Mouse (Mus musculus) MN1 (cell line): Measurements from ENCODE around the gene Gm42420.
A peak's percentile ranks its signal among the peaks of the same experiment; 100 is the strongest.

Experiments used
- DNase-seq: peaks from one replicate; pipeline ENCODE4 v3.0.0-alpha.2; 2016; ENCODE audit warnings: low spot score

Gene Gm42420

DNA sequence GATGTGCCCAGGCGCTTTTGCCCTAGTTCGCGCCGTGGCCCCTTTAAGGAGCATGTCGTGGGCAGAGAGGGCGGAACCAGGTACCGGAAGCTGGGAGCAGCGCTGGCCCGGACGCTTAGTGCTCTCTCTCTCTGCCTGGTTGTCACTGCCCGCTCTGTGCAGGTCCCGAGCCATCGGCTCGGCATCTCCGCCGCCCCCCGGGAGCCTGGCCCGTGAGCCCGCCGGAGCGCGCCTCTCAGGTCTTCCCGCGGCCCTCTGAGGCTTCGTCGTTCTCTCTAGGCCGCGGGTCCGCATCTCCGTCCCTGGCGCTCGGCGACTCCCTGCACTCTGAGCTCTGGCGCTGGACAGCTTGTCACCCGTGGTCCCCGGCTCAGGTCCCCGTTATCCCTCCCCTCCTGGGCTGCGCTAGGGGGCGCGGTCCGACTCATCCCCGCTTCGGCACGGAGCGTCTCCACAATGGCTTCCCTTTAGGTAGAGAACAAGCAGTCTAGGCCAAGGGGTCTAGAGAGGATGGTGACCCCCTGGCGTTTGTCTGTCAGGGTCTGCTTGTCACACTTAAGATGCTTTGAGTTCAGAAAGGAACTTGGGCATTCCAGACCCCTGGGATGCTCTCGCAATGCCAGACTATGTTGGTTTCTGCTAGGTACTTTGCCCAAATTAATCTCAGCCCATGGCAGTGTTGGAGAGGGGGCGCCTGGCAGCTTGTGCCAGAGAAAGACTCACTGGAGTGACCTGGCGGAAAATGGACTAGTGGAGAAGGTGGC, 11.6 kb upstream of the Gm42420 start, which contains the start of gene Adck2:
Adck2 (plus strand) TSS at position 83 of the 764 bp plus-strand sequence.
- DNase-seq, result peak; percentile 78

DNA sequence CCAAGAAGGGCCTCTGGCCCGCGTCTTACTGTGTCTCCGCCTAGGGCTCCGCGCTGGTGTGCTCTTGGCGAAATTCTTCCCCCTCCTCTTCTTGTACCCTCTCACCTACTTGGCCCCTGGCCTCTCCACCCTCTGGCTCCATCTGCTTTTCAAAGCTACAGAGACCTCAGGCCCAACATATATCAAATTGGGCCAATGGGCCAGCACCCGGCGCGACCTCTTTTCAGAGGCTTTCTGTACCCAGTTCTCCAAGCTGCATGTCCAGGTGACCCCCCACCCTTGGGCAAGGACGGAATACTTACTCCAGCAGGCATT, 11.0 kb upstream of the Gm42420 start:
- DNase-seq, result peak; percentile 47

DNA sequence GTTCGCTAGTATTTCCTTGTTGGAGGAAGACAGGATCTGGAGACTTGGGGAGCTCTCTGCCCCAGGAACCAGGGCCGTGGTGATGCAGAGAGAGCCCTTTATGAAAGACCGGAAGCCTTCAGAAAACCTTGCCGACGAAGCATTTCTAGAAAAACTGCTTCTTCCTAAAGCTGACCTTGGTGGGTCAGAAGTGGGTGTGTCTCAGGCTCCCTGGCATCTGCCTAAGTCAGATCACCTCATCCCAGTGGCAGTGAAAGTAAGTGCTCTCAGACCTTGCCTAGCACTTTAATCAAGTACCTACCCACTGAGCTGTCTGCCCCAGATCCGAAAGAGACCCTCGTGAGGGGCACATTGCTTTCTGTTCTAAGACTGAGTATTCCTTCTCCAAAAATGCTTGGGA, 10.6 kb upstream of the Gm42420 start:
- DNase-seq, result no peak

DNA sequence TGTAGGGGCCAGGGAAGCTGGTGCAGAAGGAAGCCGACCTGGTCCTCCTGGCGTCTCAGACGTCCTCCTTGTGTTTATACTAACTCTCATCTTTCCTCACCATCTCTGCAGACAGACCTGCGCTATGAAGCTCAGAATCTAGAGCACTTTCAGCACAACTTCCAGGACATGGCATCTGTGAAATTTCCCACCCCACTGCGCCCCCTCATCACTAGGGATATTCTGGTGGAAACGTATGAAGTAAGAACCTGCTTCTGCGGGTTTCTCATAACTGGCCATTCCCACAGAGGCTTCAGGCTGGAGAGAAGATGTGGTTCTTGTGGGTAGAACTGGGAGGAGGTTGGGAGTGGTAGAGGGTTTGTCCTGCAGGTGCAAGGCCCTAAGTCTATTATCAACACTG, 6.0 kb upstream of the Gm42420 start:
- DNase-seq, result no peak

DNA sequence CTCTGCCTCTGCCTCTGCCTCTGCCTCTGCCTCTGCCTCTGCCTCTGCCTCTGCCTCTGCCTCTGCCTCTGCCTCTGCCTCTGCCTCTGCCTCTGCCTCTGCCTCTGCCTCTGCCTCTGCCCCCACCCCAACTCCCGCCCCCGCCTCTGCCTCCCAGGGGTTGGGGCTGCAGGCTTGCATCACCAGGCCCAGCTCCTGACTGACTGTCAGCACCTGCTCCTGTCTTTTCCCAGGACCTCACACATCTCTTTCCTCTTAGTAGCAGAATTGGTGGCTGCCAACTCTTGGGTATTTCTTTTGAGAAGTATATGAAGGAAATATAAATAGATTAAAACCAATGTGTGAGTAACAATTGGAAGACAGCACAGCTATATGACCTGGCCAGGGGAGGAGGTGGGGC, 5.0 kb upstream of the Gm42420 start:
- no peak for DNase-seq

DNA sequence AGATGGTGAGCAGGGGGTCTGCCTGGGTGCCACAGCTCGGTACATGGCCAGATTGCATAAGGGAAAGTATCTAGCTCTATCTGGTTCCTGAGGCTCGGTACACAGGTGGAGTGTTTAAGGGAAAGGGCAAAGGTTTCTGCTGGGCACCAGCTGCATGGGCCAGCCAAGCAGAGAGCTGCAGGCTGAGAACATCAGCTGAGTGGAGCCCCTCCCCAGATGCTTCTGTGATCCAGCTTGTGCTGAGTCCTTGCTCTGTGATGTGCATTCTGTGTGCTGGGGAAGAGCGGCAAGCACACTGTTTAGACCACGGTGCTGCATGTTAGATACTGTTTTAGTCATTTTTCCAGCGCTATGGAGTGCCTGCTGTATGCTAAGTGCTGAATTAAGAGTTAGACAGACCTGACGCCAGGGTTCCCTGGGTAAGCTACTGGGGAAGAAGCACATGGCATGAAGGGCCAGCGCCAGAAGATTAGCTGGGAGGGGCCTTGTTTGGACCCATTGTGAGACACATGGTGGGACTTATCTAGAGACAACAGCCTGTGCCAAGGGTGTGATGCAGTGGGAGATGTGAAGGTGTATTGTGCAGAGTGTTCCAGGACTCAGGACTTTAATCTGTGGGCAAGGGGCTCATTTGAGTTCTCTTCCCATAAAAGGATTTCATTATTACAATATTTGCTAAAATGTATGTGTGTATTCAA, 4.3 kb upstream of the Gm42420 start:
- DNase-seq, result no peak

DNA sequence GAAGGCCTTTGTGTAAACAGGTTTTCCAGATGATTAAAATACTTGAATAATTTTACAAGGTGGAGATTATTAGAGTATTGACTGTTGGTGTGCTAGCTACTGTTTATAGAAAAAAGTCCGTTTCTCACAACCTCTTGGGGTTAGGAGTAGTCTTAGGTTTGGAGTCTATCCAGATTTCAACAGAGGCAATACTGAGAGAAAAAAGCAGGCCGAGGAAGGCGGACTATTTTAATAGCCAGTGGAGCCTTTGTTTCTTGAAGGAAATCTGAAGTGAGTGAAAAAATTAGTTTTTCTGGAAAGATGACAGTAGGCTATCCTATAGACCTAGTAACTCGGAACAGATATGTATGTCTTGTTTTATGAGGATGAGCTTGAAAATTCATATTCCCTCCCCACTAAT, 5.9 kb downstream of the Gm42420 start:
- no peak for DNase-seq

DNA sequence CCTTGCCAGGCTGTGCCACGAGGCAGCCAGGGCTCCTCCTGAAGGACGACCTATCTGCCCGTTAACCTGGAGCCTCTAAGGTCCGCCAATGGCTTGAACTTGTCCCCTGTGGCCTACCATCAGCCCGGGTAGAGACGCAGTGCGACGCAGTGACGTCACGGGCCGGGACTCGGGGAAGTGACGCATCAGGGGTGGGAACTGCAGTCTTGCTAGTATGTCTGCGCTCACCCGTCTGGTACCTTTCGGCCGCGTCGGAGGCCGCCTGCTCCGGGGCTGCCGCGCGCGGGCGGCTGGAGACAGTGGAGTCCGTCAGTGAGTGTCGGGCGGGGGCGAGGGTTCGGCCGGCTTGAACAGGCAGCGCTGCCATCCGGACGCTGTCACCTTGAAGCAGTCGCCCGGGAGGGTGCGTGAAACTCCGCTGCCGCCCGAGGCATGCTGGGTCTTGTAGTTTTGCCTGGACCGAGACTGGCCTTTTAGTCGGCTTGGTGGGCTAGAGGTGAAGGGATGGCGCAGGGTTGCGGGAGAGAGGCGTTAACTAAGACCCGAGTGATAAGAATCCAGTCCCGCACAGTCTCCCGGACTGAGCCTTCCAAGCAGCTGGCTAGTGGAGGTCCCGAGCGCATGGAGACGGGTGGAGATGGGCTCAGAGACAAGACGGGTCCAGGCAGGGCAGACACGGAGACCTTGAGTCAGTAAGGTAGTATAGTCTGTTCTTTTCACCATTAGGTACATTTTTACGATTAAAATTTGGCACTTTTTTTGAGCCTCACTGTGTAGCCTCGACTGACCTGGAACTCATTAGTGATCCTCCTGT, 7.1 kb downstream of the Gm42420 start, which contains the start of gene Ndufb2:
Ndufb2 (plus strand) TSS at position 174 of the 814 bp plus-strand sequence.
- peak; percentile 87 for DNase-seq

DNA sequence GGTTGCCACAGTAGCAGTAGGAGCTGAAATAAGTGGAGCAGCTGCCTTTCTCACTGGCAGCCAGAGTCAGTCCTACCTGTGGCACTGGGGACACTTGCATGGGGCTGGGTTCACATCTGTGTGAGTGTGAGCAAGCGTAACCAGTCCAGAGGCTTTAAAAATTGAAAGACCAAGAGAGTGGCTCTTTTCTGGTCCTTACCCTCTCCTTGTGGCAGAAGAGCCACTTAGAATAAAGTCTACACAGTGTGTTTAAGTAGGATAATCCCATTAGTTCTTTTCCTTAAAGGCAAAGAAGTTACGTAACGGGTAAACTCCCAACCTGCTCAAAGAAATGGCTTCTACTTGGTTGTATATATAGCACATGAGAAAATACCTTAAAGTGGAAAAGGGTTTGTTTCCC, 15.3 kb downstream of the Gm42420 start:
- no peak for DNase-seq

DNA sequence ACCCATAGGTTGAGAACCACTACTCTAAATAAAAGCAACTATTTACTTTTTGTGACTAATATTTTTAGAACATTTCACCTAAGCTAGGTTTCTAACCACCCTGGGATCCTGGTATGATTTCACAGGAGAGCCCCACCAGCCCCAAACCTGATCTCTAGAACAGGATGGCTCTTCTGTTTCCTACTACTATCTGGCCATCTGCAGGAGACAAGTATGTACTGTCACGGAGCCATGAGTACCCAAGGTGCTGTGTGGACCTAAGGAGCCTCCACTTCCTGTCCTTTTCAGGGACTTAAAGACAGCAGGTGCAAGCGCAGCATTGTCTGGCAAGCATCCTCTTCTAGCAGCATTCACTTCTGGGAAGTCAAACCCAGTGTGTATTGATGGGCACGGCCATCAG, 16.3 kb downstream of the Gm42420 start:
- no peak for DNase-seq

DNA sequence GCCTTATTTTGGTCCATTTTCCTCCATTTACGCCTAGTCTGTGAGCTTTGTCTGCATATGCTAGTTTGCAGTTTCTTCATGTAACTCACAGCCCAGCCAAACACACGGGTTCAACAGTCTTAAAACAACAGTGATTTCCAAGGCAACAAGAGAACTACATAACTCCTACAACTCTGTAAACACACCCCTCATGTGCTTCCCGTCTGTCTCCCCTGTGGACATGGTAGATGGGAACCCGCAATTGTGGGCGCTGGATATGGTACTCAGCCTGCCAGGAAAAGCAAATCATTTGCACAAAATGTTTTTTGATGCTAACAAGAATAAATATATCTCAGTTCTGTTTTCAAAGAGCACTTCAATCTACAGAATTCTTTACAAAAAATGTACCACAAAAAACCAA, 19.0 kb downstream of the Gm42420 start:
- no peak for DNase-seq

DNA sequence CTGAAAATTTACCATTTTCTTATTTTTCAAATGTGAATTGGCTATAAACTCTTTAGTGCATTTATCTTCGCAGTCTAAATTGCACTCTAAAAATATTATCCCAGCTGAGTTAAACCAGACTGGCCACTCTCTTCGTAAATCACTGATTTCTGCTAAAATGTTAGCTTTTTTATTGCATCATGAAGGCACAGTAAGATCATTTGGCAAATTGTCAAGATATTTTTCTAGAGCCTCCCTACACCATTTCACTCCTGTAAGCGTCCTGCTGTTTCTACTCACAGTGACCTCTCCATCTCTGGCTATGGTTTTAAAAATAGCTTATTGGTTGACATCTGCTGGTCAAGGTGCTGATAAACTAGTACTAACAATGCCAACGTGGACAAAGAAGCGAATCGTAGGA, 20.5 kb downstream of the Gm42420 start:
- DNase-seq, result no peak

DNA sequence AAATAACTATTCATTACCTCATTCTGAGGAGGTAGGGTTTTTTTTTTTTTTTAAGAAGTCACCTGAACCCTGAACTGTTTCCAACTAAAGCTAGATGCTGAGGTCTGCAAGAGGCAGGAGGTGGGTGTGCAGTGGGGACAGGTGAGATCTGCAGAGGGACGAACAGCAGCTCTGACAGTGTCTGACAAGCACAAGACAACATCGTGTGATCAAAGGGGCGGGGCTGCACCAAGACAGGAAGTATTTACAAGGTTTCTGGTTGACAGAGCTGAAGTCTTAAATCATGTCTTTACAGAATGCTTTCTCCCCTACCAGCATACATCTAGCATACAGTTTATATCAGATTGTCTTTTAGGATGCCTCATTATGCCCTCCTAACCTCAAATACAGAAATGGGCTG, 21.3 kb downstream of the Gm42420 start:
- DNase-seq, result no peak

DNA sequence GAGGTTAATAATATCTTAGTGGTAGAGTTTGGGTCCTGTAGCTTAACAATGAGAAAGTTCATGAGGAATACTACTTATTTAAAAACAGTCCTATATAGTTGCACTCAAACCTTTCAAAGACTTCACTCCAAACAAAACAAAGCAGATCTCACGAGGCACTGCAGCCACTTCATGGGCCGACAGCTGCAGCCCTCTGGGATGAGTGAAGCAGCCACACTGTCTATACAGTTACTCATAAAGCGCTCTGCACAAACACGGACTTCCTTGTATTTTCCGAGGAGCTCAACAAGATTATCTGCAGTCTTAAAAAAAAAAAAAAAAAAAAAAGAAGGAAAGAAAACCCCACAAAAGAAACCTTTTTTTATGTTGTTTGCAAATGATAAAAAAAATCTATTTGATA, 21.8 kb downstream of the Gm42420 start:
- DNase-seq, result no peak

DNA sequence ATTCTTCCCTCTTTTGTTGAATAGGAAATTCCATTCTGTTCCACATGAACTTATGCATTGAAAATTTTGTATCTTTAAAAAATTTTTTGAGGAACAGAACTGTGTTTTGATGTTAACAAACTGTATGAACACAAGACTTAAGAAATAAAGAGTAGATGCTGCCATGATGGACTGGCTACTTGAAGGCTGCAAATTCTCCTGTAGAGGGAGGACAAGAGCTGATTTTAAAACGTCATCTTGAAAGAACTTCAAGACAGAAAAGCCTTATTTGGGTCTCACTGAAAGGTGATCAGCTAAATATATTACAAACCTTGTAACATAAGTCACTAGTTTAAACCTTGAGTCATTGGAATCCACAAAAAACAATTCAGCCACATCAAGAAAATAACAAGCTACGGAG, 24.7 kb downstream of the Gm42420 start:
- no peak for DNase-seq

DNA sequence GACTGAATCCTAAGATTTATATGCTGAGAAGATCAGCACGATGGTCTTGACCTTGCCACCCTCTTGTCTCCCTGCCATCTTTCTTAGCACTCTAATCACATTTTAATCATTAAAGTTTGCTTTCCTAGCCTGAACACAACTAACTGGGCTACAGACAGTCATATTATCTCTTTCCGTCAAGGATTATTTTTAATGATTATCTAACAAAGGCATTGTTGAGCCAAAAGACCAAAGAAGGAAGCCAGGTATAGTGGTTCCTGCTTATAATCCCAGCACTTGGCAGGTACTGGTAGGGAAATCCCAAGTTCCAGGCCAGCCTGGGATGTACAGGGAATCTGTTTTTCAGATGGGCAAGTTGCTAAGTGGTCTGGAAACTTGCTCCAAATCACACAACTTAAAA, 25.7 kb downstream of the Gm42420 start:
- no peak for DNase-seq
